Mouse (Mus musculus) ES-Bruce4 (cell line): ENCODE data around the gene Eng.

Experiments used
- EP300 ChIP-seq: IDR thresholded peaks from 2 replicates; pipeline ENCODE4 v1.6.1; 2011; ENCODE audit warnings: low read depth, low read length; ENCODE audit not compliant: insufficient read depth
- POLR2A ChIP-seq: IDR thresholded peaks from one replicate; pipeline ENCODE4 v1.8.1; 2011; ENCODE audit warnings: low read length; ENCODE audit not compliant: insufficient read depth

GRCm38 (mm10) chr2:32599409-32599808, 47.0 kb upstream of the Eng start, which contains the start of gene St6galnac6:
- TF ChIP-seq EP300 (no peak), POLR2A (no peak)
